Mouse (Mus musculus) intestine, embryonic 14.5 days (tissue): ENCODE measurements at regions not wholly inside any gene's neighbourhood (a gene's known extent, or its start where the extent isn't known, plus 50 kb on each side); places are given as distances from the start of the nearest gene placed in this dataset.
A peak's percentile ranks its signal among the peaks of the same experiment; 100 is the strongest.
"Not testable (repeated sequence)": the region's sequence is repeated elsewhere in the genome, so short reads cannot be mapped to it uniquely, and the experiment has no call there.

ENCODE experiments used
- ATAC-seq: fragments of 200-750 bp; cut with Nextera tagmentation; replicated peaks from 2 replicates; pipeline ENCODE4 v1.8.0; 2017; ENCODE audit warnings: low read depth, moderate number of reproducible peaks, moderate TSS enrichment, moderate library complexity; ENCODE audit not compliant: low FRiP score, low TSS enrichment
- DNase-seq: peaks from one replicate; pipeline ENCODE4 v3.0.0-alpha.2; 2018; ENCODE audit warnings: low spot score
- H3K27ac ChIP-seq: fragments of 300-500 bp; sonication (generic); 2 replicates; pipeline ENCODE4 v1.5.1; 2014; ENCODE audit warnings: low read depth, mild to moderate bottlenecking, control low read depth
- H3K27me3 ChIP-seq: fragments of 300-500 bp; sonication (generic); replicated peaks from 2 replicates; pipeline ENCODE4 v1.6.1; 2014; ENCODE audit warnings: low read length, control low read depth; ENCODE audit not compliant: control insufficient read depth, insufficient read depth
- H3K36me3 ChIP-seq: fragments of 300-500 bp; sonication (generic); 2 replicates; pipeline ENCODE4 v1.6.1; 2014; ENCODE audit warnings: low read length, control low read depth; ENCODE audit not compliant: control insufficient read depth, insufficient read depth
- H3K4me1 ChIP-seq: fragments of 300-500 bp; sonication (generic); replicated peaks from 2 replicates; pipeline ENCODE4 v1.6.1; 2014; ENCODE audit warnings: low read length, control low read depth, mixed read lengths; ENCODE audit not compliant: control insufficient read depth, insufficient read depth
- H3K4me2 ChIP-seq: fragments of 300-500 bp; sonication (generic); 2 replicates; pipeline ENCODE4 v1.6.1; 2014; ENCODE audit warnings: low read length
- H3K4me3 ChIP-seq: fragments of 300-500 bp; sonication (generic); 2 replicates; pipeline ENCODE4 v1.5.1; 2014; ENCODE audit warnings: low read depth, low read length, control low read depth, mixed read lengths
- H3K9ac ChIP-seq: fragments of 300-500 bp; sonication (generic); 2 replicates; pipeline ENCODE4 v1.6.1; 2014; ENCODE audit warnings: mild to moderate bottlenecking, low read length
- H3K9me3 ChIP-seq: fragments of 300-500 bp; sonication (generic); 2 replicates; pipeline ENCODE4 v1.6.1; 2016; ENCODE audit warnings: low read length, control low read depth; ENCODE audit not compliant: control insufficient read depth
- WGBS: fragments of 180-500 bp; shearing (Covaris S2); extraction: QIAGEN DNeasy Blood & Tissue Kit; methylation state at CpG from one replicate; pipeline ENCODE4 v1.1.7; 2014; 5-methylcytosine and 5-hydroxymethylcytosine counted together

GRCm38 (mm10) chr13:50754911-50755310 is 56.8 kb downstream of the Gm8765 start:
- not testable (repeated sequence) for H3K9ac ChIP-seq, ATAC-seq, H3K9me3 ChIP-seq, H3K27me3 ChIP-seq, DNase-seq, H3K36me3 ChIP-seq, H3K27ac ChIP-seq, H3K4me2 ChIP-seq, H3K4me3 ChIP-seq, H3K4me1 ChIP-seq

- ATAC-seq, H3K9me3 ChIP-seq, H3K27ac ChIP-seq, H3K4me3 ChIP-seq, H3K4me1 ChIP-seq, H3K9ac ChIP-seq, DNase-seq, H3K27me3 ChIP-seq, H3K36me3 ChIP-seq, H3K4me2 ChIP-seq: not testable (repeated sequence)
- WGBS: 32% methylated on average over 1 of the region's 1 CpGs
These were observed 58.2 kb downstream of the Gm8765 start for GRCm38 (mm10) chr13:50756334-50756733.

- Histone ChIP-seq H3K4me3 (no peak overlapping the region), H3K4me1 (no peaks in the 10 kb centered on the region), H3K9ac (no peak overlapping the region), H3K27ac (no peak overlapping the region), H3K9me3 (no peaks in the 10 kb centered on the region), H3K36me3 (no peaks in the 10 kb centered on the region), H3K4me2 (no peak overlapping the region), H3K27me3 (no peaks in the 10 kb centered on the region)
- 61% methylated on average over 2 of the region's 2 CpGs for WGBS
- DNase-seq (no peak), ATAC-seq (no peak)
These were observed 66.5 kb downstream of the Gm8765 start for GRCm38 (mm10) chr13:50764618-50765017.

GRCm38 (mm10) chr13:50780036-50780435 is 81.9 kb downstream of the Gm8765 start:
- not testable (repeated sequence) for H3K36me3 ChIP-seq

GRCm38 (mm10) chr13:50829879-50830550 is 131.9 kb downstream of the Gm8765 start:
- 25% methylated on average over 4 of the region's 5 CpGs for WGBS
- DNase-seq: peak; percentile 50

More at GRCm38 (mm10) chr13:50780036-50780435, 81.9 kb downstream of the Gm8765 start:
- not testable (repeated sequence) for H3K4me3 ChIP-seq, H3K4me2 ChIP-seq, H3K9ac ChIP-seq, ATAC-seq, DNase-seq, H3K27me3 ChIP-seq, H3K9me3 ChIP-seq, H3K4me1 ChIP-seq, H3K27ac ChIP-seq

More at GRCm38 (mm10) chr13:50829879-50830550, 131.9 kb downstream of the Gm8765 start:
- H3K9me3 ChIP-seq, H3K9ac ChIP-seq, H3K4me1 ChIP-seq, ATAC-seq, H3K4me3 ChIP-seq, H3K27ac ChIP-seq, H3K36me3 ChIP-seq, H3K27me3 ChIP-seq, H3K4me2 ChIP-seq: not testable (repeated sequence)
